Mouse (Mus musculus) neutrophil, adult 5-6 weeks (primary cell): ENCODE data around the gene Mansc4. TPM values are rescaled to one million over a fixed set of nuclear protein-coding genes. Genes with fewer than 3 reads are reported as not detected.

ENCODE experiments used
- ATAC-seq: fragments of 151-379, 151-347 bp; 2 replicates; pipeline ENCODE4 v1.8.0; 2017; ENCODE audit warnings: mild to moderate bottlenecking, moderate TSS enrichment; ENCODE audit not compliant: insufficient number of reproducible peaks, poor library complexity, low FRiP score, severe bottlenecking; ENCODE audit errors: extremely low read depth
- total RNA-seq: library from RNA; stranded (forward); fragments of 200-1000 nt; gene quantifications from 2 replicates; pipeline ENCODE4 v1.2.3, GENCODE M21; 2017

Gene Mansc4
- total RNA-seq, 1 experiment from 2014 or later = not detected

DNA sequence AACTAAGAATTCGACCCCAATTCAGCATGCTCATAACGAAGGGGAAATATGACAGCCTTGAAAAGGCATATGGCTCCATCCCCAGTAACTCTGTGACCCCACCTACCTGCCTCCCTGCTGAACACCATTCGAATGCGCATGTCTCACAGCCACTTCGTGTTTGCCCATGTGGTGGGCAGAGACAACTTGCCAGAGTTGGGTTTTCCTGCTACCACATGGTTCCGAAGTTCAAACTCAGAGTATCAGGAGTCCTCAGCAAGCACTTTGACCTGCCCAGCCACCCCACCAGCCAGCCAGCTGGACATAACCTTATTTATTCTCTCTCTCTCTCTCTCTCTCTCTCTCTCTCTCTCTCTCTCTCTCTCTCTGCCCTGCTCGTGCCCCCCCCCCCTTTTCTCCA, 904 bp upstream of the Mansc4 start:
- ATAC-seq = no peak

GRCm38 (mm10) chr6:147085398-147086040, 1.3 kb downstream of the Mansc4 start:
- no peak for ATAC-seq

- no peak for ATAC-seq
These were observed 6.9 kb downstream of the Mansc4 start for GRCm38 (mm10) chr6:147079919-147080318.

DNA sequence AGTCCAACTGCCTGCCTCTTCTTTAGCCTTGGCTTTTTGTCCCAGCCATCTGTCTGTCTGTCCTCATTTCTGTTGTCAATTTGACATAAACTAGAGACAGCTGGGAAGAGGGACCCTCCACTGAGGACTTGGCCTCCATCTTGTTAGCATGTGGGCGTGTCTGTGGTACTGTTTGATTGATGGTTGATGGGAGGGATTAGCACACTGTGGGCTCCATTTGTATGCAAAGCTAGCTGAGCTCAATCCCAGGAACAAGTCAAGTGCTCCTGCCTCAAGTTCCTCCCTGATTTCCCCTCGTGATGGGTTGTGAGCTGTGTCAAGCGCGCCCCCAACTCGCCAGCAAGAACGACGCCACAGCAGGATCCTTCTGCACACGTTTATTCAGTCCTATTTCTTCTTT, 10.0 kb downstream of the Mansc4 start:
- no peak for ATAC-seq

- no peak for ATAC-seq
These were observed 10.9 kb downstream of the Mansc4 start for GRCm38 (mm10) chr6:147075808-147076387.

DNA sequence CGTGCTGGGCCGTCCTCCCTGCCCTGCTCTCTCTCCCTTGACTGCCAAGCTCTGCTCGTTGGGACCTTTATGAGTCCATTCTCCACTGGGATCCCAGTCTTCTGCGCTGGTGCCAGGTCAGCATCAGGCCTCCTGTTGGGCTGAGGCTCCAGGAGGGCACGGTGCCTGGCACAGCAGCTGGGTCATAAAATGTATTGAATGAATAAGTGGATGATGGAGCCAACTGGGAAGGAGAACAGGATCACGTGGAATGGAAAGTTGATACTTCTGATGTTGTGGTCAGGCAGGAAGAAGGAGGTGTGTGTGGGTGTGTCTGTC, 21.9 kb downstream of the Mansc4 start:
- ATAC-seq = 0 out of 2 replicates have a peak, but pooled peaks have one; percentile 6

DNA sequence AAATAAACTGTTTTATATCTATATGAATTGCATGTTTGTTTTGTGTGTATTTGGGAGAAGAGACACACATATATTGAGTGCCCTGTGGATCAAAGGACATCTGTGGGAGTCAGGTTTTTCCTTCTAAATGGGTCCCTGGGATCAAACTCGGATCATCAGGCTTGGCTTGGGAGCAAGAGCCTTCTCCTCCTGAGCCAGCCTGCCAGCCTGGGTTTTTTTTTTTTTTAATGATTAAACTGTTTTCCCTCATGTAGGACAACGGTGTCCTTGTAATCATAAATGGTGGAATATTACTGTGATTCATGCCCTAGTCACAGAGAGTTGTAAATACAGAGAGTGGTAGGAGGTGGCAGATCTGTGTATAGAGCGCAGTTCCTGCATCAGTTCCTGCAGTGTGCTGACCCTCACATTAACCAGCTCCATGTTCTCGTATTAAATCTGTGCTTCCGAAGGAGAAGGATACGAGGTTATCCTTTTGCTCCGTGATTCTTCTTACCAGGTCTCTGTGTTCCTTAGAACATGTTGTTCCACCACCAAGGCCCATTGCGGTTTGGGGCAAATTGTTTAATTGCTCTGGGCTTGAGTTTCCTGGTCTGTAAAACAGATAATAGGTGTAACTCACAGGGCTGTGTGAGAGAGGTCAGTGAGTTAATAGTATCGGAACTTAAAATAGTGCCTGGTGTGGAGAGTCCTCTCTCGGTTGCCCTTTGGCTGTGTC, 22.4 kb downstream of the Mansc4 start:
- ATAC-seq = no peak

DNA sequence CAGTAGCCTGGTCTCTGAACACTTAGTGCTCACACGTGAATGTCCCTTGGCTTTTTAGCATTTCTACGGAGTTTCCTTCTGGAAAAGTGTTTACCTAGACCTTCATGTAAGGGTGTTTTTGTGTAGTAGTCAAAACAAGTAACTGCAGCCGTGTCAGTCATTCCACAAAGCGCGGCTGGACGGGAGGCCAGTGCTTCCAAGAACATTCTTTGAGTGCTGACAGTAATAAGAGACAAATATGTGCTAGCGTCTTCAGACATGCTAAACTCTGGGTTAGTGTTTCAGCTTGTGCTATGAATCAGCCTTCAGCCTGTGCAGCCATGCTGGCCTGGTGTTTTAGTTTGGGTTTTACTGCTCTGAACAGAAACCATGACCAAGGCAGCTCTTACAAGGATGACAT, 24.1 kb downstream of the Mansc4 start:
- no peak for ATAC-seq

GRCm38 (mm10) chr6:147062034-147062433, 24.8 kb downstream of the Mansc4 start:
- ATAC-seq = no peak

GRCm38 (mm10) chr6:147061630-147062029, 25.2 kb downstream of the Mansc4 start:
- no peak for ATAC-seq

DNA sequence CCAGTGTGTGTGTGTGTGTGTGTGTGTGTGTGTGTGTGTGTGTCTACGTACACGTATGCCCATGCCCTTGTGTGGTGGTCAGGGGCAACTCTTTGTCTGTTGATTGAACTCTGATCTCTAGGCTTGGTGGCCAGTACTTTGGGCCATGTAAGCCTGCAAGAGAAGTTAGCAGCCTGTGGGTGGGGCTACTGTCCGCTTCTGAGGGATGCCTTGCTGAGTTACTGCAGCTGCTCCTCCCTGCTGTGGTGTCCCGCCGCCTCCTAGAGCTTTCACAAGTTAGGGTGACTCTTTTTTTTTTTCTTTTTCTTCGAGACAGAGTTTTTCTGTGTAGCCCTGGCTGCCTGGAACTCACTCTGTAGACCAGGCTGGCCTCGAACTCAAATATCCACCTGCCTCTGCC, 27.5 kb downstream of the Mansc4 start:
- ATAC-seq = no peak

DNA sequence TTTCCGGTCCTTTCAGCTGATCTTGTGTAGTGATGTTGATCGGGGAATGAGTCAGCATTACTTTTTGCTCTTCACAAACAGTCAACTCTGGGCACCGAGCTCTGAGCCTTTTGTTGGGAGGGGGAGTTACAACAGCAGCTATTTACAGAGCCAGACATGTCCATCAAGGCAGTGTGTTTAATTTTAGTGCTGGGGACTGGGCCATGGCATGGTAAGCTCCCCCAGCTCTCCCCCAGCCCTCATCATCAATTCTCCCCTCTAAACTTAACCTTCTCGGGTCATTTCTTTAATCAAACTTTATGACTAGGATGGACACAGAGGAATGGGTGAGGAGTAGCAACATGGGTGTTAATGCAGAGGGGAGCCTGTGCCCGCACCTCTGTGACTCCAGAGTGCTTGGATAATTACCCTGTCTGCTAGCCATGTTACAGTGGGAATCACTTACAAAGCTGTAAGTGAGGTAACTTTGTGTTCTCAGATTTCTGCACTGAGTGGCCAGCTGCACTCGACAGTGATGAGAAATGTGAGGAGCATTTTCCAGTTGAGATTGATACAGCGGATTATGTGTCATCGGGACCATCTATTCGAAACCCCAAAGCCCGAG, 31.4 kb downstream of the Mansc4 start:
- no peak for ATAC-seq

DNA sequence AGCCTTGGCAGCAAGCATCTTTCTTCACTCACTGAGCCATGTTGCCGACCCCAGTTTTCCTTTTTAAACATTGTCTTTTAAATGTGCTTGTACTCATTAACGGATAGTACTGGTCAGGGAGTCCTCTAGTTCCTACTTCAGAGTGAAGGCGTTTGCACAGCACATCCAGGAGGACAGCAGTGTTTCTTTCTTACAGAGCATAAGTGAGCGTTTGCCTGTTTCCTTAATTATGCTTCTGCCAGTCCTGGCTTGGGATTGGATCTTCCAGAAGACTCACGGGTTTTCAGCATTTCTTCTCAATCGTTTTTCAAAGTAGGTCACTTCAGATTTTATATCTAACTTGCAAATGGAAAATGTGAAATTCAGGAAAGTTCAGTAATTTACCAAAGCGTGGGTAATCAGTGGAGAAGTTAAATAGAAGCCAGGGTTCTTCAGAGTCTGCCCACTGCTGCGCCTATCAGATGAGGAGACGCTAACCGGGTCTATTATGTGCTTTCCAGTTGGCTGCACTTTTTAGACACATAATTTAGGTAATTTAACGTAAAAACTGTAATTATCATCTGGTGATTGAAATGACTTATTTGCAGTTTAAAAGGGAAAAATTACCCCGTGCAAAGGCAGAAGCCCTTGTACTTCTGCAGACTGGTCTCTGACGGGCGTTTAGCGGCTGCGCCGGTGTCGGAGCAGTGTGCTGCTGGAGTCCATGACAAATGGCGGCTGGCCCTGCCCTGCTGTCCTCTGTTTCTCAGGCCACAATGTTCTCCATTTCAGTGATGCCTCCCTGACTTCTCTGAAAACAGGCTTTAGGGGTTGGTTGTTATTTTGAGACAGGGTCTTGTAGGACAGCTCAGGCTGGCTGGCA, 32.8 kb downstream of the Mansc4 start:
- no peak for ATAC-seq

DNA sequence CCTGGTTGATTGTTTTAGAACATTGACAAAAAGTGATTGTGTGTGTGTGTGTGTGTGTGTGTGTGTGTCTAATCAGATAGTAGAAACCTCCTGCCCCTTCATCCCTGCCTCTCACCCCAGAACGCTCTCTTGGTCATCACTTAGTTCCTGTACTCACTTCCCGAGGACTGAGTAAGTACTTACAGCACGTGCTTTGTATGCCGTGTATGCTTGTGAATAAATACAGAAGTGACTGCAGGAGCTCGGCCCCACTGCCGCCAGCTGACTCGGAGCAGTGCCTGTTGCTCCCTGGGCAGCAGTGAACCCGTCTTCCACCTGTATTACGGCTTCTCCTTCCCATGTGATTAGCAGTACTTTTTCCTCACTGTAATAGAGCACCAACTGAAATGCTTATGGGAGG, 34.4 kb downstream of the Mansc4 start:
- ATAC-seq = peak; percentile 57

DNA sequence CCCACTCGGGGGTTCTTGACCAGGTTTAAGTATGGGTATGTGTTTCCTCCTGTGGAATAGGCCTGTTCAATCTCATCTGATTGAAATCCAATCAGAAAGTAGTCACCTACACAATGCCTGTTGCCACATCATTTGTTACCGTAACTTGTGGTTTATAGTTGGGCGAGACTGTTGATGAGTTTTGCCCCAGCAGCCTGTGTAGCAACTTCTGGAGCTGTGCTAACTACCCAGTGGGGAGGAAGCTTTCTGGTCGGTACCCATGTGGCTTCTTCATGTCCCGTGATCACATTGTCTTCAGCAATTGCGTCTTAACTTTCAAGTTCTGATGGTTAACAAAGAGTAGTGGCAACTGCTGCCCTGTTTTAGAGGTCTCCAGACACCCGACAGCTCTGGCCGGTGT, 35.2 kb downstream of the Mansc4 start:
- peak; percentile 69 for ATAC-seq

GRCm38 (mm10) chr6:147049239-147049805, 37.5 kb downstream of the Mansc4 start:
- ATAC-seq = no peak

DNA sequence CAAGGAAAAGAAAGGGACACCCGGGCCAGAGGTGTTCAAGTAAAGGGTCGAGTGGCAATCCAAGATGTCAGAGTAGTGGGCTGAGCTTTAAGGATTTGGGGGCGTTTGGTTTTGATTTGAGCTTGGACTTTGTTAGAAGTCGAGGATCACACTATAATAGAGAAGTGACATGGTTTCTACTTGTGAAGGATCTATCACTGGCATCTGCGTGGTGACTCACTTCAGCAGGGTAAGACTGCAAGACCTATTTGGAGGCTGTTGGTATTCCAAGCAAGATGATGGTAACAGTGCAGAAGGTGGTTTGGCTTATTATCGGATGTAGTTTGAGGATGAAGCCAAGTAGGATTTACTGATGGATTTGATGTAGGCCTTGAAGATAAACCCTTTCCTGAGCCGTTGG, 43.2 kb downstream of the Mansc4 start:
- ATAC-seq = no peak

DNA sequence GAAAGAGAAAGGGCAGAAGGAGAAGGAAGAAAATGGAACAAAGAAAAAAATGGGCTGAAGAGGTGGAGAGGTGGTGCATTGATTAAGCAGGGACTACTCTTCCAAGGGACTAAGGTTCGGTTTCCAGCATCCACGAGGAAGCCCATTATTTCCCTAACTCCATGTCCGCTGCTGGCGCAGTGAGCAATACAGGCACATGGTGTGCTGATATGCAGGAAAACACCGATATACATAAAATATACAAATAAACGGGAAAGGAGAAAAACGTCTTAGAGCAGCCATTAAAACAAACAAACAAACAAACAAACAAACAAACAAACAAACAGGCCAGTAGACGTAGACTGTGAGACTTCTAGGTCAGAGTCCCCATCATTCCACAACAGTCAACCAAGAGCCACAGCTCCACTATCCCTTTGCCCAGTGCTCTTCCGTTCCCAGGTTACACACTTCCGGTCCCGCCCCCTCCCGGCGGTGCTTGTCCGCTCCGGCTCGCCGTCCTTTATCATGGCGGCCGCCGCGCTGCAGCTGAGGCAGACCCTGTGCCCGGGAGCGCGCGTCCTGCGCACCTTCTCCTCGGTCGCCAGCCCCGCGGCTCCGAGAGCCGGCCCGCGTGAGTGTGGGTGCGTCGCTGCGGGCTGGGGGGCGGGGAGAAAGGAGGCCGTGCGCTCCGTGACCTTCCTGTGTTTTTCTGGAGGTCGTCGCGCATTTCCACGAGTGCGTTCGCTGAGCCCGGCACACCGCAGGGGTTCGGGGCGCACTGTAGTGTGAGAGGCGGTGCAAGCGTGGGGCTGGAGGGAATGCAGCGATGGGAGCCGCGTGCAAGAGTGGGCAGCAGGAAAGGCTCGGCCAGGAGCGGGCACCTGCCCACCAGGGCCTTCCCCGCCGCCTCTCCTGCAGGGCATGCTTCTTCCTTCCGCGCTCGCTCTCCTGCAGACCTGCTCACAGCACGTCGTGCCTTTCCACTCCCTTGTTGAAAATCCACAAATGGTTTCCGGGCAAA, 44.2 kb downstream of the Mansc4 start, which contains the start of gene Mrps35:
Mrps35 (plus strand) TSS at position 474 of the 1,000 bp plus-strand sequence.
- peak; percentile 94 for ATAC-seq
